Mouse (Mus musculus) liver (tissue): ENCODE measurements around the gene Fam234a.
"Not testable (repeated sequence)": the region's sequence is repeated elsewhere in the genome, so short reads cannot be mapped to it uniquely, and the experiment has no call there.

Experiments
- DNase-seq: peaks from one replicate; pipeline ENCODE4 v3.0.0-alpha.2; 2020; ENCODE audit warnings: mixed read lengths

Fam234a gene

DNA sequence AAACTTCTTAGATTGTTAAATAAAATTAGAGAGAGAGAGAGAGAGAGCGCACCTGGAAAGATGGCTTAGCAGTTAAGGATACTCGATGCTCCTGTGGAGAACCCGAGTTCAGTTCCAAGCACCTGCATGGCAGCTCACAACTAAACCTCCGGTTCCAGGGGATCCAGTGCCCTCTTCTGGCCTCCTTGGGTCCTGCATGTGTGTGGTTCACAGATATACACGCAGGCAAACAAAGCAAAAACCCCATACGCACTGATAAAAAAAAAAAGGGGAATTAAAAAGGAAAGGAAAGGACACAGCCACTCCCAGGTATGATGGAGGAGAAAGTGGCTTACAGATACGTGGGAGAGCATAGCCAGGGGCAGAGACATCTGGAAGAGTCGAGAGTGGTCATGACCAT lies 11.2 kb downstream of the Fam234a start:
- peak; percentile 35 for DNase-seq

DNA sequence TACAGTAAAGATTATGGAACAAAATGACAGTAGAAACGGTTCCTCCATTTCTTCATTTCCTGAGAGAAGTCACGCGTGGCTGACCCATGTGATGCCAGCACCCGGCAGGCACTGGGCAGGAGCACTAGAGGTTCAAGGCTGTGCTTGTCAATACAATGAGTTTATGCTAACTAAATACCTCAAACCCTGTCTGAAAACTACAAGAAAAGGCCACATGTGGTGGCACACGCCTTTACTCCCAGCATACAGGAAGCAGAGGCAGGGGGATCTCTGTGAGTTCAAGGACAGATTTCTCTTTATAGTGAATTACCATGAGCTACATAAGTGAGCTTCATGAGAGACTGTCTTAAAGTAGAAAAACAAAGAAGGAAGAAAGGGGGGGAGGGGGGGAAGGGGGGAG lies 12.9 kb downstream of the Fam234a start:
- DNase-seq, result no peak

DNA sequence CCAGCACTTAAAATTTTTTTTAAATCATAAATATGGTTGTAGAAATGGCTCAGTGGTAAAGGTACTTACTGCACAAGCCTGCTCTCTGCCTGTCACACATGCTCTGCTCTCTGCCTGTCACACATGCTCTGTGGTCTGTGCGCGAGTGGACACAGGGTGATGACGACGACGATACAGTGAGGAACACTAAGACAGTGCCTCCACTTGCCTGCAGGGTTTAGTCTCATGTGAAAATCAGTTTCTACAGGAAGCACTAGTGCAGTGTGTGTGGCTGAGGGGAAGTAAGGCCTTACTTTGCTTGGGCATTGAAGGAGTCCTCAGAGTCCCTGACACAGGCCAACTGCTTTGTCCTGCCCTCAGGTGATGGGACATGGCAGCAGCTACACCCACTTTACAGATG lies 14.3 kb downstream of the Fam234a start:
- no peak for DNase-seq

DNA sequence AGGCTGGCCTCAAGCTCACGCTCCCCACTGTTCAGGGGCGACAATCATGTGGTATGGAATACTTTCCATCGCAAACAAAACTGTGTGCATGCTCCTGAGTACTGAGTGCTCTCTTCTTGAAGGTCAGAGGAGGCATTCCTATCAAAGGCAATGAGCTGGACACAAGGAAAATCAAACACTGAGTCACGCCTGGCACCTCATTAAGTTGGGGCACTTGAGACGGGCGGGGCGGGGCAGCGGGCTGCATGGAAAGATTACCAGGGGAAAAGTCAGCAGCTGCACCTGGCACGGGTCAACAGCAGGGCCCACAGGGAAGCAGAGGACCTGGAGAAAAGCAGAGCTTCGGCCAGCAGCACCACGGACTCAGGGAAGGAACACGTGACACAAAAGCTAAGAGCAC lies 18.9 kb downstream of the Fam234a start:
- DNase-seq, result no peak

DNA sequence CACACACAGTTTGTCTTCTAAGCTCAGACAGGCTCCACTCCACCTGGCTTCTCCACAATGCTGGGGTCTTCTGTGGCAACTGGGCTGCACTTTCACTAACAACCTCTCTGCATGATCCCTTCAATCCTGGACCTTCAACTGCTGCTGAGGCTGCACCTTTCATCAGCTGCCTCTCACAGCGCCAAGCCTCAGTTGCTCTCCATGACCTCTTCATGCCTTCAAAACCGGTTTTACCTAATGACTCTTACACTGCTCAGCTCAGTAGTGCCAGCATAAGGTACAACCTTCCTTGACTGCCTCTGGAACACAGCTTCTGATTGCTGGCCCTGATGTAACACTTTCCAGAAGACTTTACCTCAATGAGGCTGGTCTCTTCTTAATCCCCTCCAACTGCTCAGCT lies 22.5 kb downstream of the Fam234a start:
- DNase-seq, result no peak

DNA sequence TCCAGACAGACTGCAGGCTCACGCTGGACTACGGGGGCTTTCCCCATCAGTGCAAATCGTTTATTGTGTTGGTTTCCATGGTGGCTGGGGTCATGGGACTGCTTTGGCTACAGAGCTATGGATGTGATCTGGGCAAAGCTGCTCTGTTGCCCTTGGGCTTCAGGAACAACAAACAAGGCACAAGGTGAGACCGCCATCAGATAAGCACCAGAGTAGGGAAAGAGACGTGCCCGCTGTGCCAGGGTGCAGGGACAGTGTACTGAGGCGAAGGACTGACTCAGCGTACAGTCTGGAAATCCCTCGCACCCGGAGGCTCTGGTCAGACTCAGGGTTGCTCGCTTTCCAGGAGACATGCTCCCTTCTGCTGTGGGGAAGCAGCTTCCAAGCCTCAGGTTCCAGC lies 31.4 kb downstream of the Fam234a start:
- DNase-seq, result no peak

DNA sequence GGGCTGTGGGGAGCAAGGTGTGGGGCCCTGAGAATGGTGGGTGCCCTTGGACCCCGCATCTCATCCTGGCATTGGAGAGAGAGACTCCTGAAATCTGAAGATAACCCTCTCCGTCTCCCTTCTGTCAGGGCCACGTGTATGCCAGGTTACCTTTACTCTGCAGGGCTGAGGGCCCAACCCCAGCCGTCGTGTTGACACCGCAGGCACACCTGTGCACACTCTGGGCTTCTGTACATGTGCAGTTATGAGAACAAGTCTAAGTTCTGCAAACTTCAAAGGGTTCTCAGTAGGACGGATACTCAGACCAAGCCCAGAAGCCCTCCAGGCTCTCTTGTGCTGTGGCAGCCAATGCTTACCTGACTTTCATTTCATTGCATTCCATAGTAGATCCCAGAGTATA lies 31.8 kb downstream of the Fam234a start:
- DNase-seq, result no peak

DNA sequence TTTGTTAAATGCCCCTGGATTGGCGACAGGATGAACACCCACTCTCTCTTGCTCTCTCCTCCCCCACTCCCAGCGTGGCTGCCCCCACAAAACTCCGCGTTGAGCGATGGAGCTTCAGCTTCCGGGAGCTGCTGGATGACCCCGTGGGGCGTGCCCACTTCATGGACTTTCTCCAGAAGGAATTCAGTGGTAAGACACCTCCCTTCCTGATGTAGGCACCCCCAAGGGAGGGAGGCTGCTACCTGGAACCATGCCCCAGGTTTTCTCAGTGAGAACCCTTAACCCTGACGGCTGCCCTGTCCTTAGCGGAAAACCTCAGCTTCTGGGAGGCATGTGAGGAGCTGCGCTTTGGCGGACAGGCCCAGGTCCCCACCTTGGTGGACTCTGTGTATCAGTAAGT lies 36.4 kb downstream of the Fam234a start, which contains the start of gene Arhgdig:
Gene Arhgdig (minus strand): TSS at position 101 of the 400 bp plus-strand sequence.
- DNase-seq, result no peak

DNA sequence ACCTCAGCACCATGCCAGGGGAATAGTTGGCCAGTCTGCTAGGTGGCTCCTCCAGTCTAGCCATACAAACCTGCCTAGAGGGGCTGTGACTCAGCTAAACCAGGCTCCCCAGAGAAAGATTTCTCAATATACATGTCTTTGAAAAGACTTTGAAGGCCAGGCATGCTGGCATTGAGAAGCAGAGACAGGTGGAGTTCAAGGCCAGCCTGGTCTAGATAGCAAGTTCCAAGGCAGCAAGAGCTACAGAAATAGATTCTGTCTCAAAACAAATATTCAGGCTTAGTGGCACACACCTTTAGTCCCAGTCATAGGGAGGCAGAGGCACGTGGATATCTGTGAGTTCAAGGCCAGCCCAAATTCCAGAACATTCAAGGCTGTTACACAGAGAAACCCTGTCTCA lies 37.6 kb downstream of the Fam234a start:
- DNase-seq, result no peak

DNA sequence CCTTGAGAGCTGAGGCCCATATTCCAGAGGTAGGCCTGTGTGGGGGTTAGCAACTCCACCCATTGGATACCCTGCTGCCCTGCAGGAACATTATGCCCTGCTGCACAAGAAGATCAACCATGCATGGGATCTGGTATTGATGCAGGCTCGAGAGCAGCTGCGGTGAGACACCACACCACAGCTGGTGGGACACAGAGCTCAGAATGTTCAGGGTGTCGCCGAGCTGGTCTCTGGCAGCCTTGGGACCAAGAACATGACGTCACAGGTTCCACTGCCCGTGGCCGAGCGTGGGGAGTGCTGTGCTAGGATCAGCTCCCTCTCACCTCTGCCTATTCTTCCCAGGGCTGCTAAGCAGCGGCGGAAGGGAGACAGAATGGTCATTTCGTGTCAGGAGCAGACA lies 39.3 kb downstream of the Fam234a start:
- no peak for DNase-seq

DNA sequence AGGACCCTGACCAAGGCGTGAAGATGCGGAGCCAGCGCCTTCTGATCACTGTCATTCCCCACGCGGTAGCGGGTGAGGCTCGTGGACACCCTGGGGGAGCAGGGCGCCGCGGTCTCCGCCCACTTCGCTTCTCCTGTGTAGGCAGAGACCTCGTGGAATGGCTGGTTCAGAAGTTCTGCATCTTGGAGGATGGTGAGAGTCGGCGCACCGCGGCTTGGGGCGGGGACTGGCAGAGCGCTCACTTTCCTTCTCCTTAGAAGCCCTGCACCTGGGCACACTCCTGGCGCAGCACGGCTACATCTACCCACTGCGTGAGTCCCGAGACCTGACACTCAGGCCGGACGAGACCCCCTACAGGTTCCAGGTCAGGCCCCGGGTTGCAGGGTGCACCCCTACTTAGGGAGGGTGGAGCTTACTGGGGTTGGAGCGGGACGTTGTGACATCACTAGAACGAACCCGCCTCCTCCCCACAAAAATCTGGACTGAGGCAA lies 40.7 kb downstream of the Fam234a start:
- peak; percentile 23 for DNase-seq

DNA sequence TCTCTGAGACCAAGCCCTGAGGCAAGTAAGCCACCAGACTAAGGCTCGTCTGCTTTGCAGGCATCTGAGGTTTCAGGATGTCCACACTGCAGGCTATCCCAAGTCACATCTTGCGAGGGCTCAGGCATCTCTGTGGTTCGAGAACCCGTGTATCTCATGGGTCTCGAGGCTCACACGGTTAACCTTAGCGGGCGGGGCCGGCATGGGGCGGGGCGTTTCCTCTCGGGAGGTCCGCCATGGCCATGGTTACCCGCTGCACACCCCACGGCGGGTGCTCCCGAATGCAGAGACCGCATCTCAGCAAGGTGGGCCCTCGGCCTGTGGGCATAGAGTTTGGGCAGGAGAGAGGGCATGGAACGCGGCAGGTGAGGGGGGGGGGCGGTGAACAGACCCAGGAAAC lies 41.3 kb downstream of the Fam234a start, which contains the start of gene Rgs11:
Gene Rgs11 (plus strand): TSS at position 215 of the 400 bp plus-strand sequence.
- peak; percentile 72 for DNase-seq

DNA sequence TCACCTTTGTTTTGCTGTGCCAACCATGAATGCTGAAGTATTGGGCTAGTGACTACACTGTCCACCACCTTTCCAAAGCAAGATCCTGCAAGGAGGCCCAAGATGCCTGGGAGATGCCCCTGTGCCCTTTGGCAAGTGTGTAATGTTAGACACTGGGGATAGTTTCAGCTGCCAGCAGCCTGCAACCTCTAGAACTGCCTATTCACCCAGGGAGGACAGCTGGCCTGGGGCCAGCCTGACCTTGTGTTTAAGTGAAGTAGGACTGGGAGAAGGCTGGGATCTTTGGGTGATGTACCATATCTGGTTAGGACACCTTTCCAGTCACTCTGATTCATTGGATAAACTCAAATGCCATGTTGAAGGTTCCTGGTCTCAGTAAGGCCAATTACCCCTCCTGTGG lies 42.0 kb downstream of the Fam234a start:
- DNase-seq, result no peak

DNA sequence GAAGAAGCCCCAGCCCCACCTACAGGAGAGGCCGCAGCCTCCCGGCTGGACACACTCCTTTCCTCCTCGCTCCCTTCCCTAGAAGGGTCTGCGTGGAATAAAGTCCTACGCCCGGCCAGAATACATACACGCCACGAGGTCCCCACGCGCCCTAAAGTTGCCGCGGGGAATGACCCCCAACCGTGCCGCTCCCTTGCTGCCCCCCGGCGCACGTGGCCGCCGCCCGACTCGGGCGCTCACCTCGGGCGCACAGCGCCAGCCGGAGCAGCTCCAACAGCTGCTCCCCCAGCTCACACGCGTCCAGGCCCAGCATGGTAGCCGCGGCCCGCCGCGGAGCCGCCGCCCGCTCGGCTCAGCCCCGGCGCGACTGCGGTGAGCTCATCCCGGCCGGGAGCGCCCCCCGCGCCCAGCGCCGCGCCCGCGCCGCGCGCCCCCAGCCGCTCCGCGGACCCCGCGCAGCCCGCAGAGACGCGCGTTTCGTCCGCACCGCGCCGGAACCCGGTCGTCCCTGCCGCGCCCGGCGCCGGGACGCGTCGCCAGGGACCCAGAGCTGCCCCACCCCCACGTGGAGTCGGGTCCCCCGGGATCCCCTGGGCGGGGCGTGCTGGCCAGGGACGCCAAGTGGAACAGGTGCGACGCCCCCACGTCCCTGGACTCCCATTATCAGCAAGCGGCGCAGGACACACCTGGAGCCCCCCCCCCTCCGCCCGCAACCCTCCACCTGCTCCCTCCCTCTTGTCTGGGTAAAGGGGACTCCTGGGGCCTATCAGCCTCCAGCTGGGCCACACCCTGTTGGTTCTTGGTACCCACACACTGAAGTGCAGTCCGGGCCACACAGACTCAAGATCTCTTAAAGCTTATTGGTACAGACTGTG lies 43.0 kb downstream of the Fam234a start:
- peak; percentile 78 for DNase-seq

DNA sequence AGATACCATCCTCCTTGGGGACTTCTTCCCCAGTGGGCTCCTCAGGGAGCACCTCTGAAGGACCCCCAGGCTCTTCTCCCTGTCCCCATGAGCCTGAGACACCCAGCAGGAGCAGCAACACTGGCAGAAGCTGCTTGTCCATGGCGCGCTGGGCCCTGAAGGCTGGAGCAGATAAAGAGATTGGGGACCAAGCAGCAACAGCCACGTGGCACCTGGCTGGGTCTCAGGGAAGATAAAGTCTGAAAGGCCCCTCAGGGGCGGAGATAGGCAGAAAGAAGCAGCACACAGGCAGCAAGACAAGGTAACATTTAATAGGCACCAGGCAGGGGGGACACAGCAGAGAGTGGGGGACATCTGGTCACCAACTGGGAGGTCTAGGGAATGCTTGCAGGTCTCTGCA lies 45.1 kb downstream of the Fam234a start, which contains the start of gene Pdia2:
Gene Pdia2 (minus strand): TSS at position 196 of the 400 bp plus-strand sequence.
- DNase-seq, result peak; percentile 88

DNA sequence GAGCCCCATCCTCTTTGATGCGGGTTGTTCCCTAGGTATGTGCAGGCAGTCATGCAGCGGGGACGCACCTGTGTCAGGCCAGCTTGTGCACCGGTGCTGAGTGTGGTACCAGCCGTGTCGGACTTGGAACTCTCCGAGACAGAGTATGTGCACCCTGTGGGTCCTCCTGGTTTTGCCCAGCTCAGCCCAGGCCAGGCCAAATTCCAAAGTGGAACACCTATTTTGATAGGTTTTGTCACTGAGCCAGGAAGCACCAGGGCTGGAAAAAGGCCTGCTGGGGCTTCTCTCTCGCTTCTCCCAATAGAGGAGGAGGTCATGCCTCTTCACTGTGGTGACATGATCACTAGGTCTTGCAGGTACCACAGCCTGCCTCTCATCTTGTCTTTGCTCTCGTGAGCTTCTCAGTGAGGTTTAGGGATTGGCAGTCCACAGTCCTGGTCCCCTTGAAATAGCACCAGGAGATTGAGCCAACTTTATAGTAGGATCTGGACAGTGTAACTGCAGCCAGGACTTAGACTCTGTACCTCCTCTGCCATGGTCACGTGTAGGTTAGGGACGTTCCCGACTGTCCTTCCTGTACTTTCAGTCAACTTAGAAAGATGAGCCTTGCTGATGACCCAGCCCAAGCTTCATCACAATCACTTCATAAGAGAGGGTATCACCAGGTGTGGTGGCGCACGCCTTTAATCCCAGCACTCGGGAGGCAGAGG lies 51.4 kb downstream of the Fam234a start:
- no peak for DNase-seq

DNA sequence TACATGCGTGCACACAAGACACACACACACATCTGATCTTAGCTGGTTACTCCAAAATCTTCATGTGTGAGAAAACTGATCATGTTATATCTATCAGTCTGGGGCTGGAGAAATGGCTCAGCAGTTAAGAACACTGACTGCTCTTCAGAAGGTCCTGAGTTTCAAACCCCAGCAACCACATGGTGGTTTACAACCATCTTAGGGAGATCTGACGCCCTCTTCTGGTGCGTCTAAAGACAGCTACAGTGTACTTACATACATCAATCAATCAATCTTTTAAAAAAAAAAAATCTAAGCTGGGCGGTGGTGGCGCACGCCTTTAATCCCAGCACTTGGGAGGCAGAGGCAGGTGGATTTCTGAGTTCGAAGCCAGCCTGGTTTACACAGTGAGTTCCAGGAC lies 52.6 kb downstream of the Fam234a start:
- DNase-seq, result not testable (repeated sequence)

DNA sequence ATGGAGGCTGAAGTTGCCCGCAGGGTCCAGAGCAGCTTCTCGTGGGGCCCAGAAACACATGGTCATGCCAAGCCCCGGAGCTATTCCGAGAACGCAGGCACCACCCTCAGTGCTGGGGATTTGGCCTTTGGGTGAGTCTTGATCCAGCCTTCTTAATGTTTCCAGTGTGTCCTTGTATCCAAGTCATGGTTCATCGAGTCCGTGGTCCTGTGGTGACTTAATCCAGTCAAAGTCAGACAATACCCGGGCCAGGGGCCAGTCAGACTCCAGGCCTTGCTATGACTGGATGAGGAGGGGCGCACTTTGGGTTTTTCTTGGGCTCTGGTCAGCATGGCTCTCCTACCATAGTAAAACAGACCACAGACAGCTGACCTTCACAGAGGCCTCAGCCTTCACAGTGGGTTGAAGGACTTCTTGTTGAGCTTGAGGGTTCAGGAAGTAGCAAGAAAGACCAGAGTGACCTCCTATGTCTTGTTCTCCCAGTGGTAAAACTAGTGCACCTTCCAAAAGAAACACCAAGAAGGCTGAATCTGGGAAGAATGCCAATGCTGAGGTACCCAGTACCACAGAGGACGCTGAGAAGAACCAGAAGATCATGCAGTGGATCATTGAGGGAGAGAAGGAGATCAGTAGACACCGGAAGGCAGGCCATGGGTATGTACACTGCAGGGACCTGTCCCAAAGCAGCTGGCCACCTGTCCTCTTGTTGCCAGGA lies 55.8 kb downstream of the Fam234a start:
- no peak for DNase-seq

DNA sequence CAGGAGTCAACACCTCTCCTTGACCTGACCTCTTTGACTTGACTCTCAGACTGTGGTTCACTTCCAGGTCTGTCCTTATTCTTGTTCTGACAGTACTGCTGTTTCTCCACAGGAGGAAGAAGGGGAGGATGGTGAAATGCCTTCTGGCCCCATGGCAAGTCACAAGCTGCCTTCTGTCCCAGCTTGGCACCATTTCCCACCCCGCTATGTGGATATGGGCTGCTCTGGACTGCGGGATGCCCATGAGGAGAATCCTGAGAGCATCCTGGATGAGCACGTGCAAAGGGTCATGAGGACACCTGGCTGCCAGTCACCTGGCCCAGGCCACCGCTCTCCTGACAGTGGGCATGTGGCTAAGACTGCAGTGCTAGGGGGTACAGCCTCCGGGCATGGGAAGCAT lies 56.5 kb downstream of the Fam234a start:
- DNase-seq, result no peak

DNA sequence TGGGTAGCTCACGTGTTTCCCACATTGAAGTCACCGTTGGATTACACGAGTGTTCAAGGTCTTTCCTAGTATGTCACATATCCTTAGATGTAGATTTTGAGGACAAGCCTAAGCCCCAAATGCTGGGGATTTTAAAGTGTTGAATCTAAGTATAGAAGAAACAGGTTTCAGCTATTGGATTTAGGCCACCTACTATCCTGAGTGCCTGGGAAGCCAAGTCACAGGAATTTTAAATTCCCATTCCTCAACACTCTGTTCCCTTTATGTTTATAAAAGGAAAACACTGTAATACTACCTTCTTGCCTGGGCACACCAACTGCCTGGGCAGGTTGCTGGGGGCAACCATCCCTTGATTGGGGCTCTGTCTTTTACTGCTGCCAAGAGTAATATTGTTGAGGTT lies 62.9 kb downstream of the Fam234a start:
- DNase-seq, result no peak

DNA sequence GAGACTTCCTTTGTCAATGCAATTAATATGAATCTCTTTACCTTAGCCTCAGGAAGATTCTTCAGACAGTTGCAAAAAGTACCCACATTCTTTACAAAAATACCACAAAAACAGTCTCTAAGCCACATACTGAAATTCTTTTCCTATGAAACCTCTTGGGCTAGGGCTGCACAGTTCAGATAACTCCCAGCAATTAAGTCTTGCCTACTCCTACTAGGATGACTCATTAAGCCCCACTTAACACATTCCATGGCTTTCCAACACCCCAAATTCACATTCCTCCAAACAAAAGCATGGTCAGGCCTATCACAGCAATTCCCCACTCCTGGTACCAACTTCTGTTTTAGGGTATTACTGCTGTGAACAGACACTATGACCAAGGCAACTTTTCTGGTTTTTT lies 65.4 kb downstream of the Fam234a start:
- no peak for DNase-seq

DNA sequence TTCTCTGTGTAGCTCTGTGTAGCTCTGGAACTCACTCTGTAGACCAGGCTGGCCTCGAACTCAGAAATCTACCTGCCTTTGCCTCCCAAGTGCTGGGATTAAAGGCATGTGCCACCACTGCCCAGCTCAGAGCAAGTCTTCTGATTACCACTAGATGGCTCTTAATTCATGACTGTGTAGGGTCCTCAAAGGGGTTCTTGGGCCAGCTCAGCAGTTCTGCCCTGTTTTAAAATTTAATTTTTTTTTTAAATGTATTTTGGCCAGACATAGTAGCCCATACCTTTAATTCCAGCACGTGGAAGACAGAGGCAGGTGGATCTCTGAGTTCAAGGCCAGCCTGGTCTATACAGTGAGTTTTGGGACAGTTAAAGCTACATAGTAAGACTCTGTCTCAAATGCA lies 68.8 kb downstream of the Fam234a start:
- DNase-seq, result not testable (repeated sequence)

DNA sequence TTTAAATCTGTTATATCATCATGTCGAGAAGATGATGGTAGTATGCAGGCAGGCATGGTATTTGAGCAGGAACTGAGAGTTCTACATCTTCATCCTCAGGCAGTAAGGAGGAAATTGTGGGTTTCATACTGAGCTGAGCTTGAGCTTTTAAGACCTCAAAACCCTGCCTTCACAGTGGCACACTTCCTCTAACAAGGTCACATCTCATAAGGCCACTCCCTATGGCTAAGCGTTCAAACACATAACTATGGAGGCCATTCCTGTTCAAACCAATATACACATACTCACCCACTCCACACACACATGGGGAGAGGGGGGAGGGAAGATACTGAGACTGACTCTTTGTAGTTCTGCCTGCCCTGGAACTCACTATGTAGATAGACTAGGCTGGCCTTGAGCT lies 76.0 kb downstream of the Fam234a start:
- no peak for DNase-seq
